Mouse (Mus musculus) heart, adult 2 months (tissue): Measurements from ENCODE around the gene Ptger3.

ENCODE experiments used
- CTCF ChIP-seq: fragments of 200-600 bp; IDR thresholded peaks from 2 replicates; pipeline ENCODE4 v1.8.1; 2022; ENCODE audit warnings: antibody characterized with exemption, mild to moderate bottlenecking, moderate library complexity
- POLR2A ChIP-seq: fragments of 200-500 bp; IDR thresholded peaks from 2 replicates; pipeline ENCODE4 v1.6.1; 2011; ENCODE audit warnings: mild to moderate bottlenecking, low read depth, low read length, control low read depth; ENCODE audit not compliant: insufficient read depth

DNA sequence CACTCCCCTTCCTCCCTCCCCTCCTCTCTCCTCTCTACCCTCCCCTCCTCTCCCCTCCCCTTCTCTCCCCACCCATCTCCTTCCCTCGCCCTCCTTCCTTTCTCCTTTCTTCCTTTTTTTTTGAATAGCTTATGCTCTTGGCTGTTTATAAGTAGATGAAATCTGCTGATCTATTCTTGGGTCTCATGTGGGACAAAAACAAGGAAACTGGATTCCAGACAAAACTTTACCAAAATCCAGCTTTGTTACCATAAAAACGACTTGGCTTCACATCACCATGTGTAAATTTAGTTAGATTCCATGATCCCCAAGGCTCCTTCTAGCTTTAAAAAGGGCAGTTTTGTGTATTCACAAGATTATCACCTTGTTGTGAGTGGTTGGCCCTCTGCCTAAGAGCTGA, 70.6 kb downstream of the Ptger3 start:
- no peak for TF ChIP-seq CTCF
- no peak for TF ChIP-seq POLR2A
